Mouse (Mus musculus) urinary bladder, adult 2 months (tissue): ENCODE measurements around the gene Hist1h4h. TPM values are rescaled to one million over a fixed set of nuclear protein-coding genes. Genes with fewer than 3 reads are reported as not detected.
"Not testable (repeated sequence)": the region's sequence is repeated elsewhere in the genome, so short reads cannot be mapped to it uniquely, and the experiment has no call there.

Experiments used
- DNase-seq: peaks from one replicate; pipeline ENCODE4 v3.0.0; 2022; ENCODE audit warnings: low spot score
- polyA plus RNA-seq: library from polyadenylated mRNA; depleted of rRNA; stranded (reverse); fragments of >200 nt; gene quantifications from 2 replicates; pipeline ENCODE4 v1.2.3, GENCODE M21; 2012; rRNA removed

Hist1h4h gene
- polyA plus RNA-seq, 1 experiment, result 27.8 TPM

- DNase-seq, result not testable (repeated sequence)
Observed at GRCm38 (mm10) chr13:23575864-23576313, 45.0 kb downstream of the Hist1h4h start.

- no peak for DNase-seq
Observed at GRCm38 (mm10) chr13:23576351-23576881, 45.6 kb downstream of the Hist1h4h start.

DNA sequence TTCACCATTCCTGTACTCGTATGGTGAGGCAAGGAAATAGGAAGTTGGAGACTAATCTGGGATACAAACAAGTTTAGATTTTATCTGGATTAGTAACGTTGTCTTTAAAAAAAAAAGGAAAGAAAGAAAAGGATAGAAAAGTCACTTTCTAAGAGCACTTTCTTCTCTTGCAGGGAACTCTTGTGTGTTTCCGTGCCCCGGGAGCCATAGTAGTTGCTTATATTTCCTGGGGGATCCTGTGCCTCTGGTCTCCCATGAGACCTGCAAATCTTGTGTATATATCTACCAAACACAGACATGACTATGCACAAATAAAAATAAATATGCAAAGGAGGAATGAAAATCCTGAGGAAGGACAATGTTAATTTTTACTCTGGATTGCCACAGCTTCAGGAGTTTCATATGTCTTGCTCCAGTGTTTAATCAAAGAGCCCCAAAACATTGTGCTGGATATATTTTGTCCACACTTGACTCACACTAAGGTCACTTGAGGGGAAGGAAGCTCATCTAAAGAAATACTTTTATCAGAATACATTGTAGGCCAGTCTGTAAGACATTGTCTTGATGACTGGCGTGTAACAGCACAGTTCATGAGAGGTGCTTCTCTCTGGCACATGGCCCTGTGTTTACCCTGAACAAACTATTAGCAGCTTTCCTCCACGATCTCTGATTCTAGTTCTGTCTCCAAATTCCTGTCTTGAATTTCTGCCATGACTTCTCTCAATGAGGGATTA, 46.2 kb downstream of the Hist1h4h start:
- no peak for DNase-seq

GRCm38 (mm10) chr13:23577835-23578234, 47.0 kb downstream of the Hist1h4h start:
- DNase-seq, result no peak

Other genes starting within 250 kb of the Hist1h4h start
- gene Zfp322a, start 161.8 kb upstream of the Hist1h4h start, polyA plus RNA-seq, result 12.7 and 15.8 TPM in 2 replicates
- 7.9 TPM in 2 replicates for gene Abt1, start 107.2 kb upstream of the Hist1h4h start, polyA plus RNA-seq
- gene Btn1a1, start 65.1 kb upstream of the Hist1h4h start, polyA plus RNA-seq, result not detected in 2 replicates
- 0.04 TPM in 1 of 2 replicates, not detected in the other for gene Btn2a2, start 42.2 kb upstream of the Hist1h4h start, polyA plus RNA-seq
- 1.3 and 5.2 TPM in 2 replicates for gene Hist1h2af, start 2.9 kb downstream of the Hist1h4h start, polyA plus RNA-seq
- gene Hist1h3g, start 4.4 kb downstream of the Hist1h4h start, polyA plus RNA-seq, result 0.40 and 0.90 TPM in 2 replicates
- 0.60 and 0.69 TPM in 2 replicates for gene Hist1h2bh, start 12.3 kb downstream of the Hist1h4h start, polyA plus RNA-seq
- gene Hist1h3f, start 13.0 kb downstream of the Hist1h4h start, polyA plus RNA-seq, result 0.44 and 0.78 TPM in 2 replicates
- gene Hist1h4f, start 20.6 kb downstream of the Hist1h4h start, polyA plus RNA-seq, result 0.26 and 0.78 TPM in 2 replicates
- 0.62 and 0.90 TPM in 2 replicates for gene Hist1h1d, start 22.2 kb downstream of the Hist1h4h start, polyA plus RNA-seq
- gene Hist1h3e, start 31.3 kb downstream of the Hist1h4h start, polyA plus RNA-seq, result 0.83 and 1.6 TPM in 2 replicates
- 0.15 and 0.53 TPM in 2 replicates for gene Hist1h2ae, start 40.2 kb downstream of the Hist1h4h start, polyA plus RNA-seq
- 7.4 and 9.9 TPM in 2 replicates for gene Hist1h2bg, start 40.3 kb downstream of the Hist1h4h start, polyA plus RNA-seq
- gene Hist1h2bf, start 43.1 kb downstream of the Hist1h4h start, polyA plus RNA-seq, result 0.75 TPM in 1 of 2 replicates, not detected in the other
- 1.6 and 1.9 TPM in 2 replicates for gene Hist1h2ad, start 43.3 kb downstream of the Hist1h4h start, polyA plus RNA-seq
- 2.5 and 2.6 TPM in 2 replicates for gene Hist1h3d, start 44.7 kb downstream of the Hist1h4h start, polyA plus RNA-seq
- gene Hist1h4d, start 50.5 kb downstream of the Hist1h4h start, polyA plus RNA-seq, result 0.47 and 3.4 TPM in 2 replicates
- gene Hist1h2be, start 90.1 kb downstream of the Hist1h4h start, polyA plus RNA-seq, result 2.6 and 3.4 TPM in 2 replicates
- 1.1 and 2.4 TPM in 2 replicates for gene Hist1h1e, start 91.5 kb downstream of the Hist1h4h start, polyA plus RNA-seq
- gene Hist1h2ac, start 152.9 kb downstream of the Hist1h4h start, polyA plus RNA-seq, result 0.45 and 0.86 TPM in 2 replicates
- gene Hist1h2bc, start 153.1 kb downstream of the Hist1h4h start, polyA plus RNA-seq, result 193 and 203 TPM in 2 replicates
- gene Hist1h1t, start 164.8 kb downstream of the Hist1h4h start, polyA plus RNA-seq, result not detected in 2 replicates
- gene Hist1h4c, start 167.4 kb downstream of the Hist1h4h start, polyA plus RNA-seq, result 0.47 and 1.7 TPM in 2 replicates
- 13.8 and 14.8 TPM in 2 replicates for gene Hfe, start 179.8 kb downstream of the Hist1h4h start, polyA plus RNA-seq
- gene Hist1h1c, start 207.8 kb downstream of the Hist1h4h start, polyA plus RNA-seq, result 125 and 170 TPM in 2 replicates
- gene Hist1h3c, start 214.6 kb downstream of the Hist1h4h start, polyA plus RNA-seq, result 0.48 and 0.84 TPM in 2 replicates
- 0.43 and 0.49 TPM in 2 replicates for gene Hist1h2bb, start 215.7 kb downstream of the Hist1h4h start, polyA plus RNA-seq
- 0.60 TPM in 1 of 2 replicates, not detected in the other for gene Hist1h2ab, start 220.1 kb downstream of the Hist1h4h start, polyA plus RNA-seq
- 0.48 and 0.52 TPM in 2 replicates for gene Hist1h3b, start 221.2 kb downstream of the Hist1h4h start, polyA plus RNA-seq
- 0.75 and 0.94 TPM in 2 replicates for gene Hist1h4b, start 226.0 kb downstream of the Hist1h4h start, polyA plus RNA-seq
- 0.48 and 1.2 TPM in 2 replicates for gene Hist1h4a, start 230.2 kb downstream of the Hist1h4h start, polyA plus RNA-seq
- gene Hist1h3a, start 231.3 kb downstream of the Hist1h4h start, polyA plus RNA-seq, result 0.34 and 0.66 TPM in 2 replicates
- gene Hist1h1a, start 232.6 kb downstream of the Hist1h4h start, polyA plus RNA-seq, result not detected in 2 replicates
- 0.25 and 0.36 TPM in 2 replicates for gene Trim38, start 238.9 kb downstream of the Hist1h4h start, polyA plus RNA-seq